Mouse (Mus musculus): ENCODE data around the gene Elof1. TPM values are rescaled to one million over a fixed set of nuclear protein-coding genes. Genes with fewer than 3 reads are reported as not detected.

Gene Elof1
- polyA plus RNA-seq, 1 experiment from 2014 or later, result 194 TPM

Small RNA genes lying within 50 kb of the gene (microRNA-seq; reads per million reads assigned to microRNA genes)
- gene Mir7084, result not detected

Other genes with a start within 250 kb of the Elof1 start
- gene Rab3d, start 199.0 kb downstream of the Elof1 start, polyA plus RNA-seq (2015; fragmentation: Nextera tagmentation; extraction: Ambion mirVana), result 11.0 and 11.3 TPM in 2 replicates
- gene Ccdc159, start 189.7 kb downstream of the Elof1 start, polyA plus RNA-seq (2015; fragmentation: Nextera tagmentation; extraction: Ambion mirVana), result 5.5 and 5.9 TPM in 2 replicates
- 59.2 and 61.0 TPM in 2 replicates for gene Tmem205, start 189.6 kb downstream of the Elof1 start, polyA plus RNA-seq (2015; fragmentation: Nextera tagmentation; extraction: Ambion mirVana)
- gene Plppr2, start 180.1 kb downstream of the Elof1 start, polyA plus RNA-seq (2015; fragmentation: Nextera tagmentation; extraction: Ambion mirVana), result 7.9 and 11.3 TPM in 2 replicates
- gene Swsap1, start 161.4 kb downstream of the Elof1 start, polyA plus RNA-seq (2015; fragmentation: Nextera tagmentation; extraction: Ambion mirVana), result 7.9 and 12.6 TPM in 2 replicates
- gene Epor, start 153.7 kb downstream of the Elof1 start, polyA plus RNA-seq (2015; fragmentation: Nextera tagmentation; extraction: Ambion mirVana), result 12.1 and 15.2 TPM in 2 replicates
- 23.7 and 24.5 TPM in 2 replicates for gene Rgl3, start 127.7 kb downstream of the Elof1 start, polyA plus RNA-seq (2015; fragmentation: Nextera tagmentation; extraction: Ambion mirVana)
- 1.6 TPM in 2 replicates for gene Ccdc151, start 114.5 kb downstream of the Elof1 start, polyA plus RNA-seq (2015; fragmentation: Nextera tagmentation; extraction: Ambion mirVana)
- gene Prkcsh, start 114.4 kb downstream of the Elof1 start, polyA plus RNA-seq (2015; fragmentation: Nextera tagmentation; extraction: Ambion mirVana), result 137 and 140 TPM in 2 replicates
- 0.53 and 1.1 TPM in 2 replicates for gene Elavl3, start 65.1 kb downstream of the Elof1 start, polyA plus RNA-seq (2015; fragmentation: Nextera tagmentation; extraction: Ambion mirVana)
- gene Gm49318, start 45.9 kb downstream of the Elof1 start, polyA plus RNA-seq (2015; fragmentation: Nextera tagmentation; extraction: Ambion mirVana), result not detected in 2 replicates
- 11.7 and 14.0 TPM in 2 replicates for gene Zfp653, start 45.8 kb downstream of the Elof1 start, polyA plus RNA-seq (2015; fragmentation: Nextera tagmentation; extraction: Ambion mirVana)
- gene Ecsit, start 31.7 kb downstream of the Elof1 start, polyA plus RNA-seq (2015; fragmentation: Nextera tagmentation; extraction: Ambion mirVana), result 43.1 and 49.4 TPM in 2 replicates
- gene Cnn1, start 18.0 kb downstream of the Elof1 start, polyA plus RNA-seq (2015; fragmentation: Nextera tagmentation; extraction: Ambion mirVana), result 11.1 and 40.8 TPM in 2 replicates
- 7.3 and 23.2 TPM in 2 replicates for gene Acp5, start 18.5 kb upstream of the Elof1 start, polyA plus RNA-seq (2015; fragmentation: Nextera tagmentation; extraction: Ambion mirVana)
- 70.0 and 73.1 TPM in 2 replicates for gene Pigyl, start 39.7 kb upstream of the Elof1 start, polyA plus RNA-seq (2015; fragmentation: Nextera tagmentation; extraction: Ambion mirVana)
- 0.31 and 0.55 TPM in 2 replicates for gene Zfp872, start 70.9 kb upstream of the Elof1 start, polyA plus RNA-seq (2015; fragmentation: Nextera tagmentation; extraction: Ambion mirVana)
- 20.7 and 20.9 TPM in 2 replicates for gene Zfp809, start 108.5 kb upstream of the Elof1 start, polyA plus RNA-seq (2015; fragmentation: Nextera tagmentation; extraction: Ambion mirVana)
- gene Zfp599, start 142.7 kb upstream of the Elof1 start, polyA plus RNA-seq (2015; fragmentation: Nextera tagmentation; extraction: Ambion mirVana), result 4.9 and 5.0 TPM in 2 replicates
- 23.2 and 24.5 TPM in 2 replicates for gene Zfp810, start 190.5 kb upstream of the Elof1 start, polyA plus RNA-seq (2015; fragmentation: Nextera tagmentation; extraction: Ambion mirVana)

Measured in kidney, embryonic 15.5 days (tissue).